Mouse (Mus musculus) left cerebral cortex, adult 8-10 months (tissue): ENCODE measurements around the gene B3gat3. TPM values are rescaled to one million over a fixed set of nuclear protein-coding genes. Genes with fewer than 3 reads are reported as not detected.
"Not testable (repeated sequence)": the region's sequence is repeated elsewhere in the genome, so short reads cannot be mapped to it uniquely, and the experiment has no call there.

Experiments
- DNase-seq, 2 experiments: peaks; one replicate each; pipeline ENCODE4 v3.0.0; 2022; ENCODE audit warnings: low spot score in 2 of 2
- total RNA-seq, 4 experiments: library from RNA; stranded (reverse); gene quantifications; 2 replicates each; pipeline ENCODE4 v1.2.4; 2022

The B3gat3 gene
- total RNA-seq, result 100 to 1,000 TPM; 155 to 175 (median 172) TPM

DNA sequence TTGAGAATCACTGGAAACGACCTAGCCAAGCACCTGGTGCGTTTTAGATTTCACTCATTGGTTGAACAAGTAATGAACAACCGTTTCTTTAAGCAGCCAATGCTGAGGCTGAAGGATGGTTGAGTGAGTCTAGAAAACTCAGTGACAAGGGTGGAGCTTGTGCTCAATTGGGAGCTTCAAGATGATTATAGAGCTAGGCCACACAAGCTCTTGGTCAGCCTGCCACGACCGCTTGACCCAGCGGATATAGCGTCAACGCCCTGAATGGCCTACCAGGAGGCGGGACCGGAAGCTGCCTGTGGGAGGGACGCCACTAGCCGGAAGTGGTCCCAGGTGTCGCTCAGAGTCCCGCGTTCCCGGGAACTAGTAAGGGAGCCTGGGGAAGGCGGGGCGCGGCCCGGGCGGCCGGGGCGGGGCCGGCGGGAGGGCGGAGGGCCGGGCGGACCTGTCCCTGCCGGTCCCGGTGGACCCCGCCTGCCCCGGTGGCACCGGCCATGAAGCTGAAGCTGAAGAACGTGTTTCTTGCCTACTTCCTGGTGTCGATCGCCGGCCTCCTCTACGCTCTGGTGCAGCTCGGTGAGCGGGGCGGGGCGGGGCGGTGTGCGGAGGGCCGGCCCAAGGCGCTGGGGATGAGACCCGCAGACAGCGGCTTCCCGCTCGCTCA, at the start of gene B3gat3:
TSS of gene B3gat3 (plus strand) at position 302 of the 664 bp plus-strand sequence.
- DNase-seq, result peak; percentile 89 to 94

DNA sequence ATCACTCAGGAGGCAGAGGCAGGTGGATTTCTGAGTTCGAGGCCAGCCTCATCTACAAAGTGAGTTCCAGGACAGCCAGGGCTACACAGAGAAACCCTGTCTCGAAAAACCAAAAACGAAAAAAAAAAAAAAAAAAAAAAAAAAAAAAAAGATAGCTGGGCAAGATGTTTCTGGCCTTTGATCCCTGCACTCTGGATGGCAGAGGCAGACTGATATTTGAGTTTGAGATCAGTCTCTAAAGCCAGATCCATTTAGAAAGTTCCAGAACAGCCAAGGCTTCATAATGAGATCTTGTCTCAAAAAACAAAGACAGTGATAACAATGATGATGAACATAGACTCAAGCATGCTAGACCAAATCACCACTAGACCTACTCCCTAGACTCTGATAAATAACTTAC, 49.8 kb upstream of the B3gat3 start:
- not testable (repeated sequence) for DNase-seq

DNA sequence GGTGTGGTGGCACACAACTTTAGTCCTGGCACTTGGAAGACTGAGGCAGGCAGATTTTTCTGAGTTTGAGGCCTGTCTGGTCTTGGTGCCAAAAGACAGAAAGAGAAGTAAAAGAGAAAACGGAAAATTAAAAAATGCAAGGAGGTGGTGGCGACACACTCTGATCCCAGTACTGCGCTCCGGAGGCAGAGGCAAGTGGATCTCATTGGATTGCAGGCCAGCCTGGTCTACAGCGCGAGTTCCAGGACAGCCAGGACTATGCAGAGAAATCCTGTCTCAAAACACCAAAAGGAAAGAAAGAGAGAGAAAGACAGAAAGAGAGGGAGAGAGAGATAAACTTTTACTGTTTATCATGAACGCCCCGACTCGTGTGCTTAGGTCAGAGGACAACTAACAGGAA, 49.3 kb upstream of the B3gat3 start:
- no peak for DNase-seq

DNA sequence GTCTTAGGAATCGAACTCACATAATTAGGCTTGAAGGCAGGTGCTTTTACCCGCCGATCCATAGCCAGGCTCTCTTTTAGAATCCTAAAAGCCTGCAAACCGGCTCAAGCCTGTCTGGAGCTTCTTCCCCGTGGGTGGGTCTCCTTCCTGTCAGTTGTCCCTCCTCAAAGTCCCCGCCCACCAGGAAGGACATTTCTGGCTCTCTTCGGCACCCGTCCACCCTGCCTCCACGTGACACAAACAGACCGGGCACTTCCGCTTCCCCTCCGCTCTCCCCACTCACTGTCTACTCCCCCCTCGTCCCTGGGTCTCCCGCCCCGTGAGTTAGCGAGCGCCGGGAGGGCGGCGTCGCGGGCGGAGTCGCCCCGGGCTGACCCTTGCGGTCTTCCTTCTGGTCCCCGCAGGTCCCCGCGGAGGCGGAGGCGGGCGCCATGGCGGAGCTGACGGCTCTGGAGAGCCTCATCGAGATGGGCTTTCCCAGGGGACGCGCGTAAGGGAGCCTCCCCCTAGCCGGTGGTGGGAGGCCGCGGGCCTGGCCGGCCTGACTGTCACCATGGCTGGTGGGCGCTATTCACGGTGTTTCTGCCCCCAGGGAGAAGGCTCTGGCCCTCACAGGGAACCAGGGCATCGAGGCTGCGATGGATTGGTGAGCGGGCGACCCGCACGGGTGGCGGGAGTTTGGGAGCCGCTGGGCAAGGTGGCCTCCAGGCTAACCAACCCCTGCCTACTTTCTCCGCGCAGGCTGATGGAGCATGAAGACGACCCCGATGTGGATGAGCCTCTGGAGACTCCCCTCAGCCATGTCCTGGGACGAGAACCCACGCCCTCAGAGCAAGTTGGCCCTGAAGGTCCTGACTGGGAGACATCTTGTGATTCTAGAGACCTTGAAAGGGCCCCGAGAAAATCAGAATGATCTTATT, 48.6 kb upstream of the B3gat3 start, which contains the start of gene Ubxn1:
TSS of gene Ubxn1 (plus strand) at position 230 of the 920 bp plus-strand sequence.
- peak; percentile 97 to 98 for DNase-seq

DNA sequence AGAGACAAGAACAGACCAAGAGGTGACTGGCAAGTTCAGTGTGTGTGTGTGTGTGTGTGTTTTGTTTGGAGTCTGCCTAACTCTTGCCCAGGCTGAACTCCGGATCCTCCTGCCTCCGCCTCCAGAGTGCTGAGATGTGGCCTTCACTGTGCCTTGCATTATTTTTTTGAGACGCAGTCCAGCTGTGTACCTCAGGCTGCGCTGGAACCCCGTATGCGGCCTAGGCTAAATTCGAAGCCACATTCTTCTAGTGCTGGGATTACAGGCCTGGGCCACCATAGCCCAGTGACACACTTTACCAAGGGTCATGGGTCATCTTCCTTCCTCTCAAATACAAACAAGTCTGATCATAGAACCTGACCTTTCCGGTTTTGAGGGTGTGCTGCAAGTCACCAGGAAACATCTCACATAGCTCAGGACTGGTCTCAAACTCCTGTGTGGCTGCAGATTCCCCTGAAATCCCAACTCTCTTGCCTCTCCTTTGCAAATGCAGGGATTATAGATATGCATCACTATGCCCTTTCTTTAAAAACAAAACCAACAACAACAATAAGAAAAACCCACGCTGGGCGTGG, 47.8 kb upstream of the B3gat3 start:
- no peak for DNase-seq

DNA sequence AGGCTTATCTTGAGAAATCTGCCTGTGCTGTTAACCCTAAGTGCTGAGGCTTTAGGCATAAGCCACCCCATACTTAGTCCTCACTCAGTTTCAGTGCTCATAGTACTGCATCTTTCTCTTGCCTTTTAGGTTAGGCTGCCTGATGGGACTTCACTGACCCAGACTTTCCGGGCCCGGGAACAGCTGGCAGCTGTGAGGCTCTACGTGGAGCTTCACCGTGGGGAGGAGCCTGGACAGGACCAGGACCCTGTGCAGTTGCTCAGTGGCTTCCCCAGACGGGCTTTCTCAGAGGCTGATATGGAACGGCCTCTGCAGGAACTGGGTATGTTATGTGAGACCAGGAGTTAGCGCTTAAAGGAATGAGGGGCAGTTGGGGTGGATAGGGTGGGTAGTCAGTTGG, 45.1 kb upstream of the B3gat3 start:
- no peak for DNase-seq

DNA sequence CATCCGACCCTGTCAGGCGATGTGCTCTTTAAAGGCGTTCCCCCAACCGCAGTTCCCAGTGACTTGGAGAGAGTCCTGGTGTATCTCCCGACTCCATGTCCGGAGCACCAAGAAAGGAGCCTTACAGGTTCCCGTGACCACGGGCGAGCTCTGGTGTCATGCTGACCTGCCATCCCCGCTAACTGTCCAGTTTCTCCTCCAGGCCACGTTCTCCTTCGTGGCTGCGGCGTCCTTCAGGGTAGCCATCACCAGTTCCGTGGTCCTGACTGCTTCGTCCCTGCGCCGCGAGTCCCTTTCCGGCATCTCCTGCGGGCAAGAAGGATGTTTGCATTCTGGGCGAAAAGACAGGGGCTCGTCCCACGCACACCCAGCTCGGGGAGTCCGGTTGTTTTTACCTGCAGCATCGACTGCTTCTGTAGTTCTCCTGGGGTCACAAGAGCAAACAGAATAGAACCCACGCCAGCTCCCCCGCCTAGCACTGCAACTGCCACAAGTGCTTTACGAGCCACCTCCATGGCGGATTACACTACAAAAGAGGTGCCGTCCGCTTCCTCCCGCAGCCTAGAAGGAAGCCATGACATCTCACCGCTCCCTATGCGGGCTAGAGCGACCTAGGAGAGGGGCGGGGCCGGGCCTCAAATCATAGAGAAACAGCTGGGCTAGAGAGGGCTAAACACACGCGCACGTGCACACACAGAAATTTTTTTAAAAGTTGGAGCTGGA, 39.7 kb upstream of the B3gat3 start, which contains the start of gene Uqcc3:
TSS of gene Uqcc3 (minus strand) at position 613 of the 723 bp plus-strand sequence.
- peak; percentile 82 to 89 for DNase-seq

DNA sequence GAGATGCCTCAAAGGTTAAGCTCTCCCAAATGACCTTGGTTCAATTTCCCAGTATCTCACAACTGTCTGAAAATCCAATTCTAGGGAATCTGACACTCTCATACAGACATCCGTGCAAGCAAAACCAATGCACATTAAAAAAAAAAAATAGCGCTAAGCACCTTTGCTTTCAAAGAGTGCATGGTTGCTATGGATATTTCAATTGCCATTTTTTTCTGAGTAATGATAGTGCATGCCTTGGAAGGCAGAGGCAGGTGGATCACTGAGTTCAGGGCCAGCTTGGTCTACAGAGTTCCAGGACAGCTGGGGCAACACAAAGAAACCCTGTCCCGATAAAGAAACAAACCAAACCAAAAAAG, 39.2 kb upstream of the B3gat3 start:
- DNase-seq, result no peak

DNA sequence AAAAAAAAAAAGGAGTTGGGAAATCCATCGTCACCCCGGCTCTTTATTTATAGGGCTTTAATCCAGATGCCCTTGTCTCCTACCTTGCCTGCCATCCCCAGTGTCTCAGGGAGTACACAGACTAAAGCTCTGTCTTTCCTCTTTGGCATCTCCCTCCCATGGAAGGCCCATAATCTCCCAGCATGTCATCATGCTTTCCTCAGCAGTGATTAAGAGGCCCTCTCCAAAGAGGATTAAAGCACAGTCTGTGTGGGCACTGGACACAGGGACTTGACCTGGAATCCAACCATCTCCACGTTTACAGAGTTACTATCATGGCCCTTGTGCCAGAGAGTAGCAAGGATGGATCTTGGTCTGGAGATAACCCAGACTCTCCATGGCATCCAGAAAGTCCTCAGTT, 36.6 kb upstream of the B3gat3 start, which contains the start of the genes Lbhd1 and Gm49403:
TSS of gene Lbhd1 (plus strand) at position 117 of the 400 bp plus-strand sequence.
TSS of gene Gm49403 (plus strand) at position 315 of the 400 bp plus-strand sequence.
- no peak for DNase-seq

DNA sequence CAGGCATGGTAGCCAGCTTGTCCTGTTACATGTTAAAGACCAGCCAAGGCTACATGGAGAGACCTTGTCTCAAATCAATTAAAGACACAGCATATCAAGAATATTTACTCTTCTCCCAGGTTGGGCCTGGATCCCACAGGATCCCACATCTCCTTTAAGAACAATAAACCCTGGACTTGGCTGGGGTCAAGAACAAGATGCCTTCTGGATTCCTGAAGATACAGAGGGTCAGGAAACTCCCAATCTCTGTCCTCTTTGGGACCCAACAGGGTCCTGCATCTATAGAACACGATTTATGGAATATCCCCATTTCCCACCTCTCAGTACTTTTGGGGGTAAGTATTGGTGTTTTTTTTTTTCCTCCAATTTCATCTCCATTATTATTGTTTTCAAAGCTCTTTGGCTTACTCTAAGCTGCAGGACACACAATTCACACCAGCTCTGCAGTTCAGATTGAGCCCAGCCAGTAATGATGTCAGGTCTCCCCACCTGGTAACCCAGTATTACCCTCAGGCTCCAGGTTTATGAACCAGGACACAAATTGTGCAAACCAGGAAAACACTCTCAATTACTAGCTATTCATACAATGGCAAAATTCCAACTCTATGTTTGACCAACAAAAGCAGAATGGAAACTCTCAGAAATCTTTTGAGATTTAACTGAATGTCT, 33.1 kb upstream of the B3gat3 start:
- no peak for DNase-seq

DNA sequence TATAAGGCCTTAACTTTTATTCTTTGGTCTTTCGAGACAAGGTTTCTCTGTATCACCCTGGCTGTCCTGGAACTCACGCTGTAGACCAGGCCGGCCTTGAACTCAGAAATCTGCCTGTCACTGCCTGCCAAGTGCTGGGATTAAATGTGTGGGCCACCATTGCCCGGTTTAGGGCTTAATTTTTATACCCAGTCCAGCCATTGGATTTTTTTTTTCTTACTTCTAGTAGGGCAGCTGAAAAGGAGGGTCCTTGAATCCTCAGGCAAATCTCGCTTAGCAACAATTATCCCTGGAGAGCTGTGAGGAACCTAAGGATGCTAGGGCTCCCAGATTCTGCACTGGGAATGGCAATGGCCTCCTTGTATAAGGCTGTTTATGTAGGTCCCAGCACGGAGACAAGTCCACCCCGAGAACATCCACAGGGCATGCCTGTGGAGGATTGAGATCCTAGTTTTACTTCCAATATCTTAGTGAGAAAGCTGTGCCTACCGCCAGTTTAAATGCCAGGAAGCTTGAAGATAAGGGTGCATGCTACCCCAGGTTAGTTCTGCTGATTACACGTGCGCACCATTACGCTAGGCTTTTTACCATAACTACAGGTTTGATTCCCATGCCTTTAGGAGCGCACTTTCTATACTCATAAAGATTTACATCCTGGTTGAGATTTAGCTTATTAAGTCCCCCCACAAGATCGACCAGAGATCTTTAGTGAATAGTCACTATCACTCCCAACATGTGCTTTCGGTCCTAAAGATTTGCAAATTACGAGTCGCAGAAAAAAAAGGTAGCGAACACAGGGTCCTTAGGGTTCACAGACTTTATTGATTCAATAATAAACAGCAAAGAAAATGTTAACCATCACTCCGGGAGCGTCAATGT, 32.4 kb upstream of the B3gat3 start:
- DNase-seq, result no peak

DNA sequence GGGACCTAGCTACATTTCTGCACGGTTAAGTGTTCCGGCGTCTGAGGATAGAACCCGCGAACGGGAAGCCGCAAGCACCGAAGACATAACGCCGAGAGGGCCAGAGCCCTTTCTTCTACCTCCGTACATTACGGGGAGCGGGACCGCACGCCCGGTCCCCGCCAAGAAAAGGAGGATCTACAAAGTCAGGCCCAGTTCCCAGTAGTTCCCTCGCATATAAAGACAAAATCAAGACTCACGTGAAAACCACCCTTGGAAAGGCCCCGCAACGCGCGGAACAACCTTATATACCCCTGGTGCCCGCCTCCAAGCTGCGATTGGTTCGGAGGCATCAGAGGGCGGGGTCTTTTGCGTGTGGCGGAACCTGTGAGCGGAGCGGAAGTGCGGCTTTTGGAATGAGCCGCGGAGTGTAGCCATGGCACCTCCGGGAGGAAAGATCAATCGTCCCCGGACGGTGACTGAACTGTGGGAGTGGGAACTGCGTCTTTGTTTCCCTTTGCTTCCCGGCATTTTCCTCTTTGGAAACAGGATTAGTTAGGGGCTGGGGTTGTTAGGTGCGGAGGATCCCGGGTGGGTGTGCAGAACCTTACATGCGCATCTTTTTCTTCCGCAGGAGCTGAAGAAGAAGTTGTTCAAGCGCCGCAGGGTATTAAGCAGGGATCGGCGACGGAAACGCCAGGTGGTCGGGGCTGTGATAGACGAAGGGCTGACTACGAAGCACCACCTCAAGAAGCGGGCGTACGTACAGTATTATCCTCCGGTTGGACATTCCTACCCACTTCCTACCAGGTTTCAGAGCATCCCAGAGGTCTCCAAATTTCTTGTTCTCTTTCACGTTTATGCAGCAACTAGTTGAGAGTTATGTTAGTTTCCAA, 31.4 kb upstream of the B3gat3 start, which contains the start of the genes 1810009A15Rik and Gm49416:
TSS of gene 1810009A15Rik (plus strand) at position 343 of the 875 bp plus-strand sequence.
TSS of gene Gm49416 (plus strand) at position 416 of the 875 bp plus-strand sequence.
- DNase-seq, result peak; percentile 87 to 91

DNA sequence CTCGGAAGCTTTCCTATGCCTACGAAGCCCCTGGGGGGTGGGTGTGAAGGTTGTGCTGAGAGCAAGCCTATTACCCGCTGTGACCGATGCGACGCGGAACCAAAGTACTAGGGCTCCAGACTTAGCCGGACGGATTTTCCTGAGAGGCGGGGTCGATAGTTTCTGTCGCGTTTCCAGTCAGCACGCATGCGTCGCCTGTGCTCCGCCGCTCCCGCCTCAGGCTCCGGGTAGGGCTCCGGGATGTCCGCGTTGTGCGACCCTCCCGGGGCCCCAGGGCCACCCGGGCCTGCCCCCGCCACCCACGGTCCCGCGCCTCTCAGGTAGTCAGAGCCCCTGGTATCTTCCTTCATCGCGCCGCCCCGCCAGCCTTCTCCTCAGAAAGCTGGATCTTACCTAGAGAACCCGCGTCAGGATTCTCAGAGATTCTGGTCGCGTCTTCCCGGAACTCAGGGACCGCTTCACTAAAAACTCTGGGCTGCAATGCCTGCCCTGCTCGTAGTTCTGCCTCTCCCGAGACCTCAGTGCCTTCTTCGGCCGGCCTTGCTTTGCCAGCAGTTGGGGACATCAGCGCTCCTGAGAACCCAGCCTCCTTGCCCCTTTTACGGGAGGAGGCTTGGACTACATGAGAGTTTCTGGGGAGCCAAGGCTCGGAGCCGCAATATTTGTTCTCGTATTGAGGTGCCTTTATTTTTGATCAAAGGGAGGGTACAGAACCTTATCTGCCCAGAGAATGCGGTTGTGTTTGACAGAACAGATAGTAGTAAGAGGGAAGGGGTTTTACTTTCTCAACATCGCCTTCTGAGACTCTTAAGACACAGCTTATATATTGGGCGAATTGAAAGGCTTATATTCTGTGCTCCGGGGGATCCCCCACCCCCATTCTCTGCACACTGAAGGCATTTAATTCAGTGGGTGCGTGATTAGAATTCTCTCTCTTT, 27.1 kb upstream of the B3gat3 start, which contains the start of gene Ints5:
TSS of gene Ints5 (plus strand) at position 177 of the 938 bp plus-strand sequence.
- peak; percentile 71 to 79 for DNase-seq

DNA sequence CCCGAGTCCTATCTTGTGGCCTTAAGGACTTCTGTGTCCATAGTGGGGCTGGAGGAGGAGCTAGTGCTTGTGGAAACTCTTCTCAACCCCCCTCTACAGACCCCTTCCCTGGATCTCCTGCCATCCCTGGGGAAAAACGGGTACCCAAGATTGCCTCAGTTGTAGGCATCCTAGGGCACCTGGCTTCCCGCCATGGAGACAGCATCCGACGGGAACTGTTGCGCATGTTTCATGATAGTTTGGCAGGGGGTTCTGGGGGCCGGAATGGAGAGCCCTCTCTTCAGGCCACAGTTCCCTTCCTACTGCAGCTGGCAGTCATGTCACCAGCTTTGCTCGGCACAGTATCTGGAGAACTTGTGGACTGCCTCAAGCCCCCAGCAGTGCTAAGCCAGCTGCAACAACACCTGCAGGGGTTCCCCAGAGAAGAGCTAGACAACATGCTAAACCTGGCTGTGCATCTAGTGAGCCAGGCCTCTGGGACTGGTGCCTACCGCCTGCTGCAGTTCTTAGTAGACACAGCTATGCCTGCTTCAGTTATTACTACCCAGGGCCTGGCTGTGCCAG, 24.7 kb upstream of the B3gat3 start:
- no peak for DNase-seq

DNA sequence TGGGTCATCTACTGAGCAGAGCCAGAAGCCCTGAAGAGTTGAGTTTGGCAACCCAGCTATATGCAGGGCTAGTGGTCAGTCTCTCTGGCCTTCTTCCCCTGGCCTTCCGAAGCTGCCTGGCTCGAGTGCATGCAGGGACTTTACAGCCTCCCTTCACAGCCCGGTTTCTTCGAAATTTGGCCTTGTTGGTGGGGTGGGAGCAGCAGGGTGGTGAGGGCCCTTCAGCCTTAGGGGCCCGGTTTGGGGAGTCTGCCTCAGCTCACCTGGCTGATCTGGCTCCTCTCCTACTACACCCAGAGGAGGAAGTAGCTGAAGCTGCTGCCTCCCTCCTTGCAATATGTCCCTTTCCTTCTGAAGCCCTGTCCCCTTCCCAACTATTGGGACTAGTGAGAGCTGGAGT, 23.9 kb upstream of the B3gat3 start:
- not testable (repeated sequence) for DNase-seq

DNA sequence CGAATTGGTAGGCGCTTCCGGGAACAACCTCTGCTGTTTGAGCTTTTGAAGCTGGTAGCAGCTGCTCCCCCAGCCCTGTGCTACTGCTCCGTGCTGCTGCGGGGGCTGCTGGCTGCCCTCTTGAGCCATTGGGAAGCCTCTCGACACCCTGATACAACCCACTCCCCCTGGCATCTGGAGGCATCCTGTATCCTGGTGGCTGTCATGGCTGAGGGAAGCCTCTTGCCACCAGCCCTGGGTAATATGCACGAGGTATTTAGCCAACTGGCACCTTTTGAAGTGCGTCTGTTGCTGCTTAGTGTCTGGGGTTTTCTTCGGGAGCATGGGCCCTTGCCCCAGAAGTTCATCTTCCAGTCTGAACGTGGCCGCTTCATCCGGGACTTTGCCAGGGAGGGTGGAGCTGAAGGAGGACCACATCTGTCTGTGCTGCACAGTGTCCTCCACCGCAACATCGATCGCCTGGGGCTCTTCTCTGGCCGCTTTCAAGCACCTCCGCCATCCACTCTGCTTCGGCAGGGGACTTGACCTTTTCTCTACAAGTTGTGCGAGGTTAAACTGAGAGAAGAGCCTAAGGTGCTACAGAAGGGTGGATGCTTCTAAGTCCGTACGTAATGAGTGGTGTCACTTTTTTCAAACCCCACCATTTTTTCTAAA, 22.8 kb upstream of the B3gat3 start:
- not testable (repeated sequence) for DNase-seq
